Mouse (Mus musculus) thymus, adult 2 months (tissue): ENCODE results near the gene Hs1bp3. TPM values are rescaled to one million over a fixed set of nuclear protein-coding genes. Genes with fewer than 3 reads are reported as not detected.

Experiments used
- DNase-seq: peaks from one replicate; pipeline ENCODE4 v3.0.0; 2021
- H3K27ac ChIP-seq: fragments of 200-500 bp; 2 replicates; pipeline ENCODE4 v1.5.1; 2012; ENCODE audit warnings: low read length, control low read depth; ENCODE audit not compliant: control insufficient read depth, insufficient read depth
- H3K27me3 ChIP-seq: fragments of 200-500 bp; 2 replicates; pipeline ENCODE4 v1.6.1; 2012; ENCODE audit warnings: mild to moderate bottlenecking, low read length, moderate library complexity, mixed read lengths; ENCODE audit not compliant: control insufficient read depth, insufficient read depth
- H3K36me3 ChIP-seq: fragments of 200-500 bp; 2 replicates; pipeline ENCODE4 v1.6.1; 2012; ENCODE audit warnings: mild to moderate bottlenecking, low read length, moderate library complexity; ENCODE audit not compliant: control insufficient read depth, insufficient read depth
- H3K4me1 ChIP-seq: fragments of 200-500 bp; replicated peaks from 2 replicates; pipeline ENCODE4 v1.6.1; 2012; ENCODE audit warnings: low read length; ENCODE audit not compliant: control insufficient read depth, insufficient read depth
- H3K4me3 ChIP-seq: fragments of 200-500 bp; 2 replicates; pipeline ENCODE4 v1.5.1; 2012; ENCODE audit warnings: mild to moderate bottlenecking, low read length, control low read depth, moderate library complexity; ENCODE audit not compliant: control insufficient read depth, insufficient read depth
- CTCF ChIP-seq: fragments of 200-500 bp; IDR thresholded peaks from 2 replicates; pipeline ENCODE4 v1.5.1; 2012; ENCODE audit warnings: mild to moderate bottlenecking, control low read depth, low read length, moderate library complexity, borderline replicate concordance; ENCODE audit not compliant: control insufficient read depth, poor library complexity, insufficient read depth; ENCODE audit errors: extremely low read depth
- POLR2A ChIP-seq: fragments of 200-500 bp; IDR thresholded peaks from 2 replicates; pipeline ENCODE4 v1.6.1; 2012; ENCODE audit warnings: mild to moderate bottlenecking, low read length, control low read depth, moderate library complexity; ENCODE audit not compliant: control insufficient read depth, poor library complexity, insufficient read depth; ENCODE audit errors: extremely low read depth
- WGBS: fragments of 180-500 bp; shearing (Covaris S2); methylation state at CpG from one replicate; pipeline ENCODE4 v1.1.7; 2018; 5-methylcytosine and 5-hydroxymethylcytosine counted together
- polyA plus RNA-seq: library from polyadenylated mRNA; depleted of rRNA; stranded (reverse); fragments of >200 nt; gene quantifications from 2 replicates; pipeline ENCODE4 v1.2.3, GENCODE M21; 2012

Gene Hs1bp3
- polyA plus RNA-seq, 1 experiment, result 14.3 TPM

- 94% methylated on average over 15 of the region's 15 CpGs for WGBS
- DNase-seq, result no peak
- H3K4me3 ChIP-seq, result no peak overlapping the region
- no peak overlapping the region for H3K27ac ChIP-seq
- H3K4me1 ChIP-seq, result peaks cover 5% of the 10 kb centered on the region; the same call in 1 of the 2 replicates
- no peak for TF ChIP-seq POLR2A
- no peak for TF ChIP-seq CTCF
- no peaks in the 10 kb centered on the region; the same call in 1 of the 2 replicates for H3K36me3 ChIP-seq
- H3K27me3 ChIP-seq, result no peaks in the 10 kb centered on the region
Observed at GRCm38 (mm10) chr12:8281225-8282017, 31.8 kb upstream of the Hs1bp3 start.

DNA sequence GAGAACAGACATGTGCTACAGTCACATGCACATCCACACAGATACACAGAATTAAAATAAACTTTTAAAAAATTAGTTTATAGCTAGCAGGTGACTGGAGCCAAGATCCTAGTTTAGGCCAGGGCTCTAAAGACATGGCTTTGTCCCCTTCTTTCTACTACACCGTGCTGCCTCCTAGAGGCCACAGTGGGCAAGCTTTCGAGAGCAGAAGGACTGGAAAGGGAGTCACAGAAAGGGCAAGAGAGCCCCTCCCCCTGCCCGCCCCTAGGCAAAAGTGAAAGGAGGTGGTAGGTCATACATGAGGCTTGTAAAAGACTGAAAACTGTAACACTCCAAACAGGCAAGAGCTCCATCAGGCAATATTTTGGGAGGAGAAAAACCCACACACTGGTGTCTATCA, 25.3 kb upstream of the Hs1bp3 start:
- 66% methylated on average over 3 of the region's 3 CpGs for WGBS
- Histone ChIP-seq H3K4me3 (no peak overlapping the region), H3K27me3 (no peaks in the 10 kb centered on the region), H3K4me1 (no peaks in the 10 kb centered on the region), H3K27ac (no peak overlapping the region), H3K36me3 (no peaks in the 10 kb centered on the region)
- TF ChIP-seq POLR2A (no peak), CTCF (no peak)
- DNase-seq, result no peak

- WGBS, result 94% methylated on average over 6 of the region's 6 CpGs
- no peaks in the 10 kb centered on the region for H3K27me3 ChIP-seq
- TF ChIP-seq POLR2A (no peak), CTCF (no peak)
Observed at GRCm38 (mm10) chr12:8289099-8289498, 24.1 kb upstream of the Hs1bp3 start.

DNA sequence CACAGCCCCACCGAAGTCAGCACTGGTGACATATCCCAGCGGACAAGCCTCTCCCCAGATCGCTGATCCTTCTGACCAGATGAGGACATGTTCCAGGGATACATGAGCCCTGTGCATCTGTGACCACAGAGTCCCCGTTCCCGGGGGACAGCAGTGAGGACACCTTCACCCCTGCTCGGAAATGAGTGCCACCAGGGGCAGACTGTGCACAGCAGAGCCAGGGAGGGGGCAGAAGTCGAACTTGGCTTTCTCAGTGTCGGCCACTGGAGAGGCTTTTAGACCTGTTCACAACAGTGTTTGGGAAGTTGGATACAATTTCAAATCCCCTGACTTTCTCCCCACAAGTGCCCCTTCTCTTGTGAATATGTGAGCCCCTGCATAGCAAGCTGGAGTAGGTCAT, 23.7 kb upstream of the Hs1bp3 start:
- TF ChIP-seq POLR2A (no peak), CTCF (no peak)
- Histone ChIP-seq H3K4me1 (no peaks in the 10 kb centered on the region), H3K27ac (no peak overlapping the region), H3K36me3 (no peaks in the 10 kb centered on the region), H3K4me3 (no peak overlapping the region), H3K27me3 (no peaks in the 10 kb centered on the region)
- DNase-seq, result no peak
- WGBS, result 96% methylated on average over 8 of the region's 8 CpGs

More at GRCm38 (mm10) chr12:8289099-8289498, 24.1 kb upstream of the Hs1bp3 start:
- DNase-seq, result no peak
- H3K36me3 ChIP-seq, result no peaks in the 10 kb centered on the region
- no peak overlapping the region for H3K4me3 ChIP-seq
- no peak overlapping the region for H3K27ac ChIP-seq
- no peaks in the 10 kb centered on the region for H3K4me1 ChIP-seq

GRCm38 (mm10) chr12:8291157-8291853, 21.9 kb upstream of the Hs1bp3 start:
- TF ChIP-seq CTCF (no peak), POLR2A (no peak)
- DNase-seq, result no peak

DNA sequence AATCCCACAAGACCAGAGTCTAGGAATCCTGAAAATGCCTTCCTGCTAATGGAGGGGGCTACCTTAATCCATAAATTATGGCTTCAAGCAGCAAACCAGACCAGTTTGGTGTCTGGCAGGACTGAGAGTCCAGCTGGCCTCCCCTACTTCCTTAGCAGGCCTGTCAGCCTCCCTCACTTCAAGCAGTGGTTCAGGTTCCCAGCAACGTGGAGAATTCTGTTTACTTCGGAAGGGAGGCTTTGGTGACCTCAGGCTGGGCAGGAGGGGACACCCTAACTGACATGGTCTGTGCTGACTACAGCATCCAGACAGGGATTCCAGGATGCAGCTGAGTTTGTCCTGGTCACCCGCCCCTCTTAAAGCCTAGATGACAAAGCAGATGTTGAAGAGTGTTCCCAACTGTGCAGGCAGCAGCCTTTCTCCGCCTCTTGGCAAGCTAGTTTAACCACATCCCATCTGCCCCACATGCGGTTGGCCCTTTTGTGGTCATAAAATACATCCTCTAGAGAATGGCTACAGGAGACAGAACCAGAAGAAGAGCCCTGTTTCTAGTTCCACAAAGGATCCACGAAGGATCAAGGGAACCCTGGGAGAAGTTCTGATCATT, 17.8 kb upstream of the Hs1bp3 start:
- Histone ChIP-seq H3K27ac (no peak overlapping the region), H3K4me3 (no peak overlapping the region), H3K27me3 (peaks cover 8% of the 10 kb centered on the region; the same call in 1 of the 2 replicates), H3K4me1 (peaks cover 2% of the 10 kb centered on the region), H3K36me3 (no peaks in the 10 kb centered on the region)
- WGBS, result 5% methylated on average over 6 of the region's 6 CpGs
- DNase-seq, result no peak
- no peak for TF ChIP-seq CTCF
- no peak for TF ChIP-seq POLR2A

More at GRCm38 (mm10) chr12:8291157-8291853, 21.9 kb upstream of the Hs1bp3 start:
- H3K27me3 ChIP-seq, result no peaks in the 10 kb centered on the region
- 92% methylated on average over 15 of the region's 15 CpGs for WGBS
- H3K4me3 ChIP-seq, result no peak overlapping the region
- peaks cover 2% of the 10 kb centered on the region; the same call in 1 of the 2 replicates for H3K4me1 ChIP-seq
- no peaks in the 10 kb centered on the region for H3K36me3 ChIP-seq
- H3K27ac ChIP-seq, result no peak overlapping the region
